Mouse (Mus musculus): ENCODE measurements around the gene Adcy7.

DNA sequence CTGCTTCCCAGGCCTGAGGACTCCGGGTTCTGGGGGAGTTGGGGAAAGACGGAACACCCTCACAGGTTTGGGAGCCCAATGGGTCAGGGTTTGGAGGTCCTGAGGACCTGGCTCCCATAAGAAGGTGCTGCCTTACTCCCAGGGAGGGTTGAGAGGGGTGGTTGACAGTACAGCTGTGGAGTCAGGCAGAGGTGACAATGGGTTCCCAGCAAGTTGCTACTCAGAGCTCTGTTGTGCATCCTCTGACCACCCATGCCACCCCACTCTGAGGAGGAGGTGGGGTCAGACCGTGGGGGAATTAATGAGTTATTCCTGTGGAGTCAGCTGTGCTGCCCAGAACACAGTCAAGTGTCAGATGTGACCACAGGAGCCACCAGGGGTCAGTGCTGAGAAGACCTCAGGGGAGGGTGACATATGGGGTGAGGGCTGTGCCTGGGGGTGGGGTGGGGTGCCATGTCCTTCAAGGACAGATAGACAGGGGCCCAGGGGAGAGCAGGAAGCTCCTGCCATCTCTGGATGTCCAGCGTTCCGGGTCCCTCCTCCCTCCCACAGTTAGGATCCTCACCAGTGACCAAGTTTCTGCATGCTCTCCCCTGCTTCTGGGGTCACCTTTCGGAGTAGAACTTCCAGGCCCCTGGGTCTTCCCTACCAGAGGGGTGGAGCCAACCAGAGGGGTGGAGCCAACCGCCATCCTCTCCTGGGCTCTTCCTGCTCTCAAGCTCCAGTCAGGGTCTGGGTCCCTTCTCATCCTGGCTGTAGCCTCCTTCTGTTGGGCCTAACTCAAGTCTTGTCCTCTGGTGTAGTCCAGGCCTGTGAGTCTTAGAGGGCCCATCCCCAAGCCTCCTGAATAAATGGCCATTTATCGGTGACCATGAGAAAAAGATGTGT is 13.5 kb downstream of the Adcy7 start:
- TF ChIP-seq CTCF (IDR thresholded peaks at IDR 0.05; ENCODE audit: borderline replicate concordance, insufficient read depth, low read length) (peak; percentile 13; the same call in 1 of the 2 replicates), POLR2A (IDR thresholded peaks at IDR 0.05; ENCODE audit: low read depth, low read length) (no peak)
